Mouse (Mus musculus) spleen, postnatal 14 days (tissue): ENCODE data around the gene Dkk3.
"Not testable (repeated sequence)": the region's sequence is repeated elsewhere in the genome, so short reads cannot be mapped to it uniquely, and the experiment has no call there.

Experiments
- DNase-seq, 2 experiments: peaks; one replicate each; pipeline ENCODE4 v3.0.0; 2021 to 2022; ENCODE audit warnings: low spot score in 2 of 2

The Dkk3 gene

DNA sequence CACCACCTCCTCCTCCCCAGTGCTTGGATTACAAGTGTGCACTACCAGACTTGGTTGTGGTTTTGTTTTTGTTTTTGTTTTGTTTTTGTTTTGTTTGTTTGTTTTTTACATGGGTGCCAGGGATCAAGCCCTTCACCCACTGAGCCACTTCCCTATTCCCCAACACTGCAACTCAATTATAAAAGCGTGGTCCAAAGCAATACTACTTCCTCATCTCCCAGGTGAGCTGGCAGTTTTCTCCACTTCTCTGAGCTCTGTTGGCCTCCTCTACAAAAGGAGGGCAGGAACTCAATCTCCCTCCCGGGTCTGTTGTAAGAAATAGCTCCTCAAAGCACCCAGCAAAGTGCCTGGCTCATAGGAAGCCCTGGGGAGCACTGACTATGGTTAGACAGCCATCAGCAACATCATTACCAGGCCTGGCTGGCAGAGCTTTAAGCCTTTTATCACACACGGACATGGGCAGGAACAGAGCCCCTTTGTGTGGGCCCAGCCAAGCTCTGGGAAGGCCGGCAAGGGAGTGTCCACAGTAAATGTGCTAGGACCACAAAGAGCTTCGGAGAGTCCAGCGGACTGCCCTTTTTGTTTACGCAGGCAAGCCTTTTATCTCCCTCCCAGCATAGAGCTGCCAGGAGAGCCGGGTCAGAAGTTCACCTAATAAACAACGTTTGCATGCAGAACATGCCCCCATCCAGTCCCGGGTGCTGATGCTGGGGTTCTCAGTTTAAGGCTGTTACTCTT, 11.3 kb upstream of the Dkk3 start:
- DNase-seq: no peak

DNA sequence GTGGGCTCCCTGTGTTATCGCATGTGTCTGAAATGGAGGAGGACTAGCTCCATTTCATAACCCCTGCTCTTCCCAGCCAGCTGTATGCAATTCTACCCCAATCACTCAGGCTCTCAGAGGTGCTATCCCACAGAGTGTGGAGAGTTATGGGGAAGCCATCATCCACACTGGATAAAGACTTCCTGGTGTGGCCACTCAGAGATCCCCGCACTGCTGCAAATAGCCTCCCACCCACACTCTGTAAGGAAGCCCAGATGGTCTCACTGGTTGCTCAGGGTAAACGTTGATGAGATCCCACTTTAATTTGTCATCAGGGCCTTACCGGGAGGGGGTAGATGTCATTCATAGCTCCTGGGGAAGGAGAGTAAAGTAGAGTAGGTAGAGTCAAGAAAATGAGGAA, 6.7 kb upstream of the Dkk3 start:
- no peak for DNase-seq

DNA sequence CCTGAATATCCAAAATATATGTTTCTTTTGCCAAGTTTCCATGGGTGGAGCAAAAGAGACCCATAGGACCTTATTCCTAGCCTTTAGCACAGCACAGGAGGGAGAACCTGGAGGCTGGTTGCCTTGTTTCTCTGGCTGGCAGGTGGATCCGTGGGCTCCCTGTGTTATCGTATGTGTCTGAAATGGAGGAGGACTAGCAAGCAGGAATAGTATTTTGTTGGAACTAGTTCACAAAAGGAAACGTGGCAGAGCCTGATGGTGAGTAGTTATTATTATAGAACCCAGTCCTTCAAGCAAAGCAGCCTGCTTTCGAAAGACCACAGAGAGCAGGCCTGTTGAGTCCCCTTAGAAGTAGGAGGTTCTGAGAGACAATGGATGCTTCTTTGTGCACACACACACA, 6.2 kb upstream of the Dkk3 start:
- not testable (repeated sequence) for DNase-seq

- no peak for DNase-seq
These were observed 5.6 kb upstream of the Dkk3 start for GRCm38 (mm10) chr7:112164430-112164829.

- DNase-seq: no peak
These were observed 978 bp upstream of the Dkk3 start for GRCm38 (mm10) chr7:112159835-112160234.

- no peak for DNase-seq
These were observed 528 bp downstream of the Dkk3 start for GRCm38 (mm10) chr7:112158316-112158741.

GRCm38 (mm10) chr7:112157584-112158315, 1.1 kb downstream of the Dkk3 start:
- no peak for DNase-seq

DNA sequence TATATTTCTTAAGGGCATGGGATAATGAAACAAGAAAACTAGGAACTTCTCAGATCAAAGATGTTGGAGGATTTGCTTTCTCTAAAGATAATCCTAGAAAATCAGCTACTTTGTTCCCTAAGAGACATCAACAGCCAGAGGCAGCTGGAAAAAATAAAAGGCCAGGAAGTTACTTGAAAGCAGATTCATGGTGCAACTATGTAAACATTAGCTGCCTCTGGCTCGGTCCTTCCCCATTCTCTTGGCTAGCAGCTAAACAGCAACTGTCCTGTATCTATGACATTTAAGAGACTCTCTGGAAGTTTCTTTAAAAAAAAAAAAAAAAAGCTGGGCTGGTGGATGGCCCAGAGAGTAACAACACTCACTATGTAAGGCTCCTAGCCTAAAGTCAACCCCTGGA, 3.7 kb downstream of the Dkk3 start:
- no peak for DNase-seq

GRCm38 (mm10) chr7:112154445-112154844, 4.4 kb downstream of the Dkk3 start:
- no peak for DNase-seq

GRCm38 (mm10) chr7:112149113-112149512, 9.7 kb downstream of the Dkk3 start:
- DNase-seq: no peak

DNA sequence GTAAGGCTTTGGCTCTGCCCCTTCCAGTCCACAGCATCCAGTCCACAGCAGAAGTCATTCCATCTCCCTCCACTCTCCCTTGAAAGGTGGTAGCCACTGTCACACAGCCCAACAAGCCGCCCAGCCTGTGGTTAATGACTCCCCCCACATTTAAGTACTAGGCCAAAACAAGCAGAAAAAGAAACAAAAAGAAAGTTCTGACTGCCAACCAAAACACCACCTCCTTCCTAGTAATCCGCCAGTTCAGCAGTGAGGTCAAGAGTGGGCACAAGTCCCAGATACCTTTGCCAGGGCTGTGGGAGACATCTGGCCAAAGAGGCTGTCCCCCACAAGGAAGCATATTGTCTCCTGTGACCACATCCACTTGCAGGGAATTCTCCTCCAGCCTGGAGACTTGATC, 10.9 kb downstream of the Dkk3 start:
- no peak for DNase-seq

DNA sequence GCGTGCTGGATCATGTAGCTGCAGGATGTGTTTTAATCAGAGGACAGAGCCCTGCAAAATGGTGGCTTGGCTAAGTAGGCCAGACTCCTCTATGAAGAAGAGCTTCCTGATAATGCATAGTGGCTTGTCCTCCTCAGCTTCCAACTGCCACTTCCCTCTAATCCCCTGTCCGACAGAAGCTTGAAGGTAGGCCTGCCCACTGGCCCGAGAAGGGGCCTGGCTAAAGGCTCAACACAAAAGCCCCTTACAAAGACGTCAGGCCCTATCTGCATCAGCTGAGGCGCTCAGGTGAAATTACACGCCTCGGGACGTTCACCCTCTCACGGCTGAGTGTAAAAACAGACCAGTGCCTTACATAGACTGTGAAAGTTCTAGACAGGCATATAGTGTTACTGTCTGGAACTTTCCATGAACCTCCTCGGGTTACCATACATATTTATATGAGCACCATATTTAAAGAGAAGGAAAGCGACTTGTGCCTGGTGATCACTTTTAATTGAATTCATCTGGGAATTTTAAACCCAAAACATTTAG, 14.1 kb downstream of the Dkk3 start:
- no peak for DNase-seq

DNA sequence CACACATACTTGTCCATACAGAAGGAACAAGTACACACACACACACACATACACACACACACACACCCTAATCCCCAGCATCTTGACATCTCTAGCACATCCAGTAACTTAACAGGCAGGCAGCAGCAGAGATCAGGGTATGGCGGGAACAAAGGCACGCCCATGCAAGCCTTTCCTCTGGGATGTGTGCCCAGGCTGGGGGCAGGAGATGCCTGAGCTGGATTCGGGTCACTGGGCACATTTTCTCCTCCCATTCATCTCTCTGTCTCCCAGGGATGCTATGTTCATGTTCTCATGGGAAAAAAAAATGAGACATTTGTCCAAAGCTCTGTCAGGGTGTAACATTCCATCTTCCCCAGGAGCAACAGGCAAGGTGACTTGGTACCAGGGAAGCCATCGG, 14.9 kb downstream of the Dkk3 start:
- DNase-seq: no peak

DNA sequence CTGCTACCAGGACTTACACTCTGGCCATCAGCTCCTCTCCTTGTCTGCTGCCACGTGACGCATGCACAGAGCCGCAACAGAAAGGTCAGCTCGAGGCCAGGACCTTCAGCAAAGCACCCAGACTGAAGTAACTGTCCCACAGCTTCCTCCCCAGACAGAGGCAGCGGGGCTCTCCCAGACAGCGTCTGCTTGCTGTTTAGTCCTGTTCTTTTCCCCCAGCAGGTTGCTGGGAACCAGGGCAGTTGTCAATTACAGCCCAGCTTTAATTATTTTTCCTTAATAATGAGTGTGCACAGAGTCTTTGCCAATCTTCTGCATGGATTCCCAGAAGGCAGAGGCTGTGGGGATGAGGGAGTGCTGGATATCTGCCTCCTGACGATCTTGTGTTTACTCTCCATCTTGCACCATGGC, 15.8 kb downstream of the Dkk3 start:
- DNase-seq: no peak

DNA sequence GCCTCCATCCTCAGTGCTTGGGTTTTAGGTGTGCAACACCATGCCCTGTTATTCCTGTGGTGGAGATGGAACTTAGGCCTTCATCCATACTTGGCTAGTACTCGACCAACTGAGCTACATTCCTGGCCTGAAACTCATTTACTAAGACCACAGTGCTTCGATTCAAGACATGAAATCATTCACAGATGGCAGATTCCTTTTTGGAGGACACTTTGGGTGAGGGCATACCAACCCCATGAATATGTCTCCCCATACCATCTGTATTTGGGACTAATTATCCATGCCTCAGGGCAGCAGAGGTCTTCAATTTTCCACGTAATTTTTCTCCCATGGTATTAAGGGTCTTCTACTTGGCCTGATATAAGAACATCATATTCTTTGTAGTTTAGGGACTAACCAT, 16.2 kb downstream of the Dkk3 start:
- DNase-seq: no peak

- DNase-seq: no peak
These were observed 18.1 kb downstream of the Dkk3 start for GRCm38 (mm10) chr7:112140725-112141124.

DNA sequence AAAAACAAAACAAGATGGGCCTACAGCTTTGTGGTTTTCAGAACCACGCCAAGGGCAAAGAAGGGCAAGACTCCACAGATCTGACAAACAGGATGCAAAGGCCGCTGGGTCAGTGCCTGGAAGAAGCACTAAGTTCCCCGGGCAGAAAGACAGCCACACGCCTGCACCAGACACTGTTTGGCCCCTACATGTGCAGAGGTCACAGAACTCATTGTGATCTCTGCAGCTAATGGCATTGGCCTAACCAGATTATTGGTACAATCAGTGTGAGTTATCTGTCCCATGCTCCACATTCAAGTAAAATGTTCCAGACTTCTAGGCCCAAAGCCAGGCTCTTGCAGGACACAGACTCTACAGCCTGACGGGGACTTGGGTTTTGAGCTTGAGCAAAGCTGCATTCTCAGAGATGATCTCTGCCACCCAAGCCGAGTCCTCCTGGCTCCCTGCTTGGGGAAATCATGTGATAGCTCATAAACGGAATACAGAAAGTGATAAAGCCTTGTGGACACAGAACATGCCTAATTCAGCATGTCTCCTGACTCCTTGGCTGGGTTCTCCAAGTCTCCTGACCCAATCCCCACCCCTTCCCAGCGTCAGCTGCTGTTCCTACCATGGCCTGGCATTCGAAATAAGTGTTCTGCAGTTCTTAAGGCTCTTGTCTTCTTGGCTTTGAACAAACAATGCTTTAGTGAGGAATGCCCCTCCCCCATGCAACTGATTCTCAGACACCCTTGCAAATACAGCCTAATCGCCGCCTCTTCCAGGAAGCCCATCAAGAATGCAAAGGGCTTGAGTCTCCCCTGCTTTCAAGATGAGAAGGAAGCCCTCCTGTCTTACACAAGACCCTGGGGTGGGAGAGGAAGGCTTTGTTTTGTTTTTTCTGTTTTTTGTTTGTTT, 20.1 kb downstream of the Dkk3 start:
- no peak for DNase-seq

GRCm38 (mm10) chr7:112138168-112138508, 20.7 kb downstream of the Dkk3 start:
- DNase-seq: no peak

- DNase-seq: no peak
These were observed 22.3 kb downstream of the Dkk3 start for GRCm38 (mm10) chr7:112136537-112136936.

DNA sequence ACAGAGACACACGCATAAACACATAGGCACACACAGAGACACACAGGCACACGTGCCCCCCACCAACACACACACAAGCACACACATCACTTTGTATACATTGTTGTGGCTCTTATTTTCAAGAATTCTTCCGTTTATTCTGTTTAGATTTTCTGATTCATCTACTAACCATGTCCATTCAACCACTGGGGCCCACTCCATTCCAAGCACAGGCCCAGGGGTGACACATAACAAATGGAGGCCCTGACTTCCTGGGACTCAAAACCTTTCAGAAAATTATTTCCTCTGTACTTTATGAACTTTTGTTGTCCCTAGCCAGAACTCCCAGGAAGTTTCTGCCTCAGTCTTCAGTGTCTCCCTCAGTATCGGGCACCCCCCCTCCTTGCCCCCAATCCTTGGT, 23.7 kb downstream of the Dkk3 start:
- no peak for DNase-seq

GRCm38 (mm10) chr7:112133277-112133676, 25.6 kb downstream of the Dkk3 start:
- DNase-seq: no peak

DNA sequence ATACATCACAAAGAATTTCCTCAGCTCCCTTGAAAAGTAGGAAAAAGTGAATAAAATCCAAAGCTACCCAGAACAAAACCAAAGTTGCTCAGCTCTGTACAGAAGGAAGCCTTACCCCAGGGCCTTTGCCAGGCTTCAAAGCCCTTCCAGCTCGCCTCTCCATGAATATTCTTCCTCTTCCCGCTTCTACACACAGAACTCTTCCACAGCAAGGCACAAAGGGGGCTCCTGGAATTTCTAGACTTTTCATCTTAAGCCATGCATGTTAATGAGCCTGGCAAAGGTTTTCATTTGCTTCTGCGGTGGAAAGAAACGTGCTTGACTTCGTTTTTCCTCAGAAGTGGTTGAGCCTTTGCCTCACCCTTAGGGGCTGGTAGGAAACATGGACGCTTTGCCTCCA, 26.9 kb downstream of the Dkk3 start:
- no peak for DNase-seq
